1 mouse cellular context compared by ENCODE assay signal in genomic region chr6:125137002-125137671, GRCm38 (mm10).
TF ChIP-seq lines count a peak whose summit lies in the region.

No protein-coding gene starts in this region.

TF ChIP-seq in MEL, 35 proteins besides CTCF, POLR2A, EP300 and RAD21:
- TF ChIP-seq BHLHE40 (IDR thresholded peaks at IDR 0.05; ENCODE audit: borderline replicate concordance, low read depth, low read length) (no peak), UBTF (IDR thresholded peaks at IDR 0.05; ENCODE audit: borderline replicate concordance, insufficient read depth, low read depth, low read length) (no peak), MAZ (IDR thresholded peaks at IDR 0.05; ENCODE audit: low read depth, low read length) (no peak), GATA1 (IDR thresholded peaks at IDR 0.05; ENCODE audit: low read depth, low read length) (no peak), RCOR1 (IDR thresholded peaks at IDR 0.05; ENCODE audit: low read depth, low read length) (no peak), MYB (IDR thresholded peaks at IDR 0.05; ENCODE audit: low read depth, low read length) (no peak), MEF2A (IDR thresholded peaks at IDR 0.05; ENCODE audit: extremely low read depth, insufficient replicate concordance, low read depth, low read length, poor library complexity, severe bottlenecking) (no peak), CHD2 (IDR thresholded peaks at IDR 0.05; ENCODE audit: low read length) (no peak), HCFC1 (IDR thresholded peaks at IDR 0.05; ENCODE audit: low read depth, low read length) (no peak), USF1 (IDR thresholded peaks at IDR 0.05; ENCODE audit: low read depth, low read length) (no peak), CHD1 (IDR thresholded peaks at IDR 0.05; ENCODE audit: low read depth, low read length) (no peak), TAL1 (IDR thresholded peaks at IDR 0.05; ENCODE audit: low read length) (no peak), MXI1 (IDR thresholded peaks at IDR 0.05; ENCODE audit: low read depth, low read length) (no peak), TBP (IDR thresholded peaks at IDR 0.05; ENCODE audit: low read depth, low read length) (no peak), NELFE (IDR thresholded peaks at IDR 0.05; ENCODE audit: low read depth, low read length) (no peak), ZNF384 (IDR thresholded peaks at IDR 0.05; ENCODE audit: low read depth, low read length) (no peak), SMC3 (IDR thresholded peaks at IDR 0.05; ENCODE audit: low read depth, low read length) (no peak), ZKSCAN1 (IDR thresholded peaks at IDR 0.05; ENCODE audit: low read depth, low read length) (no peak)
